Mouse (Mus musculus) frontal cortex, postnatal 10 days (tissue): ENCODE measurements around the gene Zfp652.
A peak's percentile ranks its signal among the peaks of the same experiment; 100 is the strongest.
"Not testable (repeated sequence)": the region's sequence is repeated elsewhere in the genome, so short reads cannot be mapped to it uniquely, and the experiment has no call there.

ENCODE experiments used
- DNase-seq, 2 experiments: peaks; one replicate each; pipeline ENCODE4 v3.0.0; 2022; ENCODE audit warnings: low spot score in 2 of 2, mixed read lengths in 1 of 2

Gene Zfp652

GRCm38 (mm10) chr11:95712085-95712562 is 349 bp upstream of the Zfp652 start:
- peak; percentile 19 to 26 for DNase-seq

DNA sequence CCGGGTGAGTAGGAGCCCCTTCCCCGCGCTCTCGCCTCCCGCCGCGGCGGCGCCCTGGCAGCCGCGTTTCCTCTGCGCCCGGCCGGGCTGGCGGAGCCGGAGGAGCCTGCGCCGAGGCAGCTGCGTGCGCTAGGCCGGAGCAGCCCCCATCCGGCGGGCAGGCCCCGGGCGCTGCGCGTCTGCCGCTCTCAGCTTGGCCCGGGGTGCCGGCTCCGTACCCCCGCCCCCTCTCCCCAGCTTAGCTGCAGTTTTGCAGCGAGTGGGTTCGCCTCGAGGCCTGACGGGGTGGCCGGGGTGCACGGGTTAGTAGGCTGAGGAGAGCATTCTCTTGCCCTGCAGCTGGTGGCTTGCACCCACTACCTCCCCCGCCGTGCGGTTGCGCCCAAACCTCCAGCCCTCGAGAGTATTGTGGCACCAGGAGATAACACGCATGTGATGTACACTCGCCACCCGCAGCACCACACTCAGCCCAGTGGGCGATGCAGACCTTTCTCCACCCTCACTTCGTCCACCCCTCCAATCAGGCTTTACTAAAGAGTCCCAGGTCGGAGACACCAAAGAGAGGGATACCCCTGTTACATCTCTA is 845 bp downstream of the Zfp652 start:
- peak; percentile 47 to 61 for DNase-seq

DNA sequence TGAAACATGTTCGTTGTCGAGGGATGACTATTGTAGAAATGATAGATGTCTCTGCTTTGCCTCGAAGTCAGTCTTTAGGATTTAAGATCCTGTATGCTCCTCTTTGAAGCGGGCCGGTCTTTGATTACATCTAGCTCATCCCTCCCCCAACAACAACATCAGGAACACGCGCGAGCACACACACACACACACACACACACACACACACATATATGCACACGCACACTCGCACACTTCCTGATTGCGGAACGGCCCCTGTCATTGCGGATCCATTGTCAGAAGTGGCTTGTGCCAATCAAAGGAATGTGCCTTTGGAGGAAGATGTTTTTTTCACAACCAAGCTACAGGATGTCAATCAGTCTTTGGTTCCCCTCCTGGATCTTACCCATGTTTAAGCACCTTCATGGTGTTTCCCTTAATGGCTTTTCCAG is 1.4 kb downstream of the Zfp652 start:
- DNase-seq, result no peak

DNA sequence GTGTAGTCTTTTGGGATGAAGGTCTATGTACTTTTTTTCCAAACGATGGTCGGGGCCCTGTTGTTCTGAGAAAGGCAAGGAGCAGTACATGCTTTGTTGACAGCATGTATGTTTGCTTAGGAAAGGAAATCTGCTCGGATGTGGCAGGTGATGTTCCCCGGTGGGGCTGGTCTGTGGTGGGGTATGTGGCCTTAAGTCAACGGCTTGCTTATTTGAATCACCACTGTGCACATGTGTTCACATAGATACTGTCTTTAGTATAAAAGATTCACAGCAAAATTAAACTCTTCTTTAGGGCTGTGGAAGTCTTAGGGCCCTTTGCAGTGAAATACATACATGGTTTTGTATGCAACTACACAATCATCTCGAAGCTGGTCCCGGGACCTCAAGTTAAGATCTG is 1.9 kb downstream of the Zfp652 start:
- DNase-seq, result no peak

DNA sequence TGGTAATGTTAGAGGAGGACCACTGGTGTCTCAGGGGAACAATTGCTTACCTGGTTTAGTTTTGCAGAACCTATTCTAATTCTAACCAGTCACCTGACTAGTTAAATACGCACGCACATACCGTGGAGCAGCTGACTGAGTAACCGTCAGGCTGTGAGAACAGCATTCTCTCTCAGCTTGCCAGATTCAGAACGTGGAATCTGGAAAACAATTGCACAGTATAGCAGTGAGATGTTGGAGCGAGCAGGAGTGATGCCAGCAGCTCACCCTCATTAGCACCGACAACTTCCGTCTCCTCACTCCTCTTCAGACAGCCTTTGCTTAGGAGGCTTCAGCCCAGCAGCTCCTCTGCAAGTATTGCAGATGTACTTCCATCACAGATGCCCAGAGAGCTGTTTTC is 3.7 kb downstream of the Zfp652 start:
- DNase-seq, result no peak

DNA sequence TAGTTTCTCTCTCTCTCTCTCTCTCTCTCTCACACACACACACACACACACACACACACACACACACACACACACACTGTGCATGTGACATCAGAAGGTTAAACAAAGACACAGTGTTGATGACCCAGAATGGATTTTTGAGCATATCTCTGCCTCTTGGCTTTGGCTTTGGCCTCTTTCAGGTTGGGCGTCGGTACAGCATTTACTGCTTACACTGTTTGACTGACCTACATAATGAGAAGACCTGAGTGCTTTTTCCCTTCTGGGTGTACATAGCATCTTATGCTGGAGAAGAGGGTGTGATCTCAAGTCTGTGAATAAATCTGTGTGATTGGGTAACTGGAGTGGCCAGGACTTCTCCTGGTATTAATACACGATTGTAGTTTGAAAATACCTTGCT is 6.9 kb downstream of the Zfp652 start:
- DNase-seq, result no peak

GRCm38 (mm10) chr11:95723287-95723686 is 10.8 kb downstream of the Zfp652 start, which contains the start of gene B130006D01Rik:
B130006D01Rik (plus strand) TSS chr11:95723587.
- DNase-seq, result no peak

- DNase-seq, result no peak
These were observed 12.0 kb downstream of the Zfp652 start for GRCm38 (mm10) chr11:95724466-95724865.

- DNase-seq, result no peak
These were observed 13.7 kb downstream of the Zfp652 start for GRCm38 (mm10) chr11:95726156-95726555.

- no peak for DNase-seq
These were observed 15.5 kb downstream of the Zfp652 start for GRCm38 (mm10) chr11:95727947-95728346.

GRCm38 (mm10) chr11:95728916-95729907 is 16.7 kb downstream of the Zfp652 start:
- no peak for DNase-seq

DNA sequence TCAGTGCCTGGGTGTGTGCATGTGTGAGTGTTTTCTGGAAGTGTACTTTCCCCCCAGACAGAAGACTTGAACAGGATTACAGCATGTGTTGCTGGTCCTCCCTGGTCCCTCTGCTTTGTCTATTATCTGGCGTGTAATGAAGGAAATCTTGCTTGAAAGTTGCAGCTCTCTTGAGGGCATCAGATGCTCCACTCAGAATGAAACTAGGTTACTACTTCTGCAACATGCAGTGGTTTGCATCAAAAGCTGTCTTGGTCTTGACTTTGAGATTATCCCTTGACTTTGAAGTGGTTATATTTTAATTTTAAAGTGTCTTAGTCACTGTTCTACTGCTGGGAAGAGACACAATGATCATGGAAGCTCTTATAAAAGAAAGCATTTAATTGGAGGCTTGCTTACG is 22.0 kb downstream of the Zfp652 start:
- DNase-seq, result no peak

GRCm38 (mm10) chr11:95737811-95738210 is 25.3 kb downstream of the Zfp652 start:
- peak; percentile 22 to 23 for DNase-seq

- no peak for DNase-seq
These were observed 32.0 kb downstream of the Zfp652 start for GRCm38 (mm10) chr11:95744521-95744920.

DNA sequence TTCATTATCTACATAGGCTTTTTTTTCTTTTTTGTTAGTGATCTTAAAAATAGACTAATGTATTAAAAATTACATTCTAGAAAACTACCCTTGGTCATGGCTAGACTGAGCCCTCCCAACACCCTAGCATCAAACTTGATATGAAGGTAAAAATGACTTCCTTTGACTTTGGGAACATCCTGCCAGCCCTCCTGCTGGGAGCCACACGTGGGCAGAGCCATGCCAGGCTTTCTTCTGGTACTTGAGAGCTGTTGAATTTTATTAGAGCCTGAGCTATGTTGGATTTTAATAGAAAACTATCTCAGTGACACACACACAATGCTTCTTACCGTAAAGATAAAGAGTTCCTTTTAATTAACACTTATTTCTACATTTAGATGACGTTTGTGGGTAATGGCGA is 34.3 kb downstream of the Zfp652 start:
- no peak for DNase-seq

DNA sequence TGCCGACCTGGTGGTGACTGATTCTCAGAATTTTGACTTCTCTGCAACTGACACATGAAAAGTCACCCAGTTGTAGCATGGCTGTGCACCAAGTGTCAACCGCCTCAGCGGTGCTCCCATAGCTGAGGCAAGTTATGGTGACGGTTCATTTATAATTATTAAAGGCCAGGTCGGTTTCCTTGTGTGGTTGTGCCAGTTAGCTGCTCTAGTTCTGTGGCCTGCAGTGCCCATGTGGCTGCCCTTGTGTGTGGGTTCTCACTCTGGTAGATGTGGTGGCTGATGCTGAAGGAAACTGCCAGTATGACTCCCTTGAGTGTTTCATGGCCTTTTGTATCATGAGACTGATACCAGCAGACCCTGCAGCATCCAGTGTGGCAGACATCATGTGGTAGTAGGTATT is 35.9 kb downstream of the Zfp652 start:
- no peak for DNase-seq

GRCm38 (mm10) chr11:95749619-95750018 is 37.1 kb downstream of the Zfp652 start:
- DNase-seq, result no peak

- peak in 1 of 2 experiments; percentile 62 for DNase-seq
These were observed 38.5 kb downstream of the Zfp652 start for GRCm38 (mm10) chr11:95750995-95751394.

DNA sequence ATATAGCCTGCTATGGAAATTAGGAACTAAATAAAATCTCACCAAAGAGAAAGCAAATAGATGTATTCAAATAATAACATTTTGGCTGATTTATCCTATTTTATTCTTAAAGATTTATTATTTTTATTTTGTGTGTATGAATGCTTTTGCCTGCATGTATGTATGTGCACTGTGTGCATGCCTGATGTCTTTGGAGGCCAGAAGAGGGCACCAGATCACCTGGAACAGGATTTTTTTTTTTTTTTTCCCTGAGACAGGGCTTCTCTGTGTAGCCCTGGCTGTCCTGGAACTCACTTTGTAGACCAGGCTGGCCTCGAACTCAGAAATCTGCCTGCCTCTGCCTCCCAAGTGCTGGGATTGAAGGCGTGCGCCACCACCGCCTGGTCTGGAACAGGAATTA is 42.7 kb downstream of the Zfp652 start:
- DNase-seq, result not testable (repeated sequence)

DNA sequence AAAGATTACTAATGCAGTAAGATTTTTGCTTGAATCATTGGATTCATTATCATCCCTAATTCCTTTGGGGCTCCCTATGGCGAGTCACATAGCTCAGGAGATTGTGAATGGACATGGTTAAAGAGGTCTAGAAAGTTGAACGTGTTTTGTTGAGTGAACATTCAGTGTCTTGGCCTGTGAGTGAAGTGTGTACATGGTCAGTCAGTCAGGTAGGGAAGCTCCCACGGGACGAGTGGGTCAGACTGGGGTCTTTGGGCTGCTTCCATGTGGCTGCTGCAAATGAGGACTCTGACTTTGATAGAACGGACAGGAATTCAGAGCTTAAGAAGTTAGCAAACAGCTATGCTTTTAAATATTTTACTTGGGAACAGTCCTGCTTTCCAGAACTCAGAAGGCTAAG is 48.0 kb downstream of the Zfp652 start:
- no peak for DNase-seq

DNA sequence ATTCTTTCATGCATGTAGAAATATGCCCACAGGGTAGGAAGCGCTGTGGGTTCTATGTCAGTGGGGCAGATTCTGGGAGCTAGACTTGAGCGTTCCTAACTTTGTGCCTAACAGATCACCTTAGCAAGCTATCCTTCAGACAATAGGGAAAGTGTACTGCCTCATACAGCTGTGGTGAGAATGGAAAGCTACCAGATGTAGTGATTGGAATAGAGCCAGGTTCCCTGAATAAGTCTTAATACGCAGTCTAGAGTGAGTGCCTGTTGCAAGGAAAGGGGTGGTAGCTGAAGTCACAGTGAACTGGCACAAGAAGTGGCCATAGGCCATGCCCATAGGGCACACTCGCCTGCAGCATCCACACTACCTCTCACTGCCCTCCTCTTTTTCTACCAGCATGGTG is 50.5 kb downstream of the Zfp652 start:
- no peak for DNase-seq

DNA sequence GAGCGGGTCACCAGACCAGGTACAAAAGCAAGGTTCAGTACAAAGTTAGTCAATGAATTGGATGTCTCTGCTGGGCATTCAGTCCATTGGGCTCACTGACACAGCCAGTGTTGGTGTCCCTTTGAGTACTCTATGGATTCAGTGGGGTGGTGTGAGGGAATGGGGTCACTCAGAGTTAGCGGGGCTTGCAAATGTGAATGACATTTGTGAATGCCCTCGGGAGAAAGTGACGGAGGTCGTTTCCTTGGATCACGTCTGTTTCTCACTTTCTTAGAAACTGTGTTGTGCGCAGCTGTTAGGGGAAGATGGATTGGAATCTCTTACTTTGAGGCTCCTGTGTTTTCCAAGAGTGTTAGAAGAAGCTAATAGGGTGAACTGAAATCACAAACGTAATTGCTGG is 52.3 kb downstream of the Zfp652 start:
- no peak for DNase-seq

GRCm38 (mm10) chr11:95765334-95765733 is 52.9 kb downstream of the Zfp652 start:
- DNase-seq, result no peak
